Mouse (Mus musculus): ENCODE data around the gene Gpr19. TPM values are rescaled to one million over a fixed set of nuclear protein-coding genes. Genes with fewer than 3 reads are reported as not detected.

The Gpr19 gene
- total RNA-seq, 2 experiments from 2014 or later: 3.5 to 4.6 TPM

Other genes starting within 250 kb of the Gpr19 start
- 10 to 100 TPM; 14.4 to 16.4 TPM for gene Dusp16, start 106.0 kb downstream of the Gpr19 start, total RNA-seq (2021)
- 1 to 10 TPM; 6.7 to 8.3 TPM for gene Crebl2, start 68.4 kb downstream of the Gpr19 start, total RNA-seq (2021)
- gene Cdkn1b, start 21.8 kb upstream of the Gpr19 start, total RNA-seq (2021): 10 to 100 TPM; 35.3 to 39.5 TPM
- gene Apold1, start 83.1 kb upstream of the Gpr19 start, total RNA-seq (2021): 1 to 10 TPM; 1.1 to 4.9 TPM
- gene Ddx47, start 113.0 kb upstream of the Gpr19 start, total RNA-seq (2021): 10 to 100 TPM; 23.7 to 28.2 TPM
- under 1 TPM; 0.39 to 0.48 TPM for gene Gprc5a, start 167.1 kb upstream of the Gpr19 start, total RNA-seq (2021)
- gene Gprc5d, start 219.7 kb upstream of the Gpr19 start, total RNA-seq (2021): not detected